Mouse (Mus musculus) CH12.LX (cell line): Measurements from ENCODE around the gene Eri3. TPM values are rescaled to one million over a fixed set of nuclear protein-coding genes. Genes with fewer than 3 reads are reported as not detected.

Experiments
- DNase-seq: peaks from one replicate; pipeline ENCODE4 v3.0.0-alpha.2; 2013; ENCODE audit errors: extremely low read depth
- H3K27ac ChIP-seq: 2 replicates; pipeline ENCODE4 v1.5.1; 2012; ENCODE audit warnings: low read depth, mild to moderate bottlenecking, control low read depth, moderate library complexity; ENCODE audit not compliant: insufficient read depth
- H3K27me3 ChIP-seq: replicated peaks from 2 replicates; pipeline ENCODE3; 2012; ENCODE audit warnings: inconsistent platforms
- H3K36me3 ChIP-seq, 2 experiments: replicated peaks in 1 of 2; 2 replicates each; pipeline versions ENCODE3 to v1.6.1; 2012; ENCODE audit warnings: inconsistent platforms in 1 of 2, low read length in 1 of 2, mild to moderate bottlenecking in 1 of 2, mixed read lengths in 1 of 2, moderate library complexity in 1 of 2; ENCODE audit not compliant: control insufficient read depth in 1 of 2, insufficient read depth in 1 of 2
- H3K4me1 ChIP-seq, 2 experiments: 2 replicates each; pipeline ENCODE4 v1.6.1; 2012; ENCODE audit warnings: inconsistent platforms in 1 of 2, moderate library complexity in 1 of 2; ENCODE audit not compliant: insufficient read depth in 2 of 2, control insufficient read depth in 1 of 2
- H3K4me2 ChIP-seq: 2 replicates; pipeline ENCODE4 v1.6.1; 2012; ENCODE audit warnings: low read depth, mild to moderate bottlenecking, control low read depth; ENCODE audit not compliant: poor library complexity, insufficient read depth, severe bottlenecking
- H3K4me3 ChIP-seq, 3 experiments: fragments of 150-350 bp in 1 of 3; sonication (generic) in 1 of 3; replicated peaks in 1 of 3; 2 replicates each; pipeline versions ENCODE3 to v1.5.1; 2011 to 2012; ENCODE audit warnings: low read depth in 2 of 3, low read length in 2 of 3, mild to moderate bottlenecking in 2 of 3, moderate library complexity in 2 of 3, control low read depth in 1 of 3, improper control_type of control experiment in 1 of 3, inconsistent platforms in 1 of 3, mixed read lengths in 1 of 3; ENCODE audit not compliant: poor library complexity in 1 of 3
- H3K79me2 ChIP-seq: replicated peaks from 2 replicates; pipeline ENCODE4 v1.6.1; 2012; ENCODE audit warnings: mild to moderate bottlenecking, moderate library complexity; ENCODE audit not compliant: control insufficient read depth, poor library complexity, insufficient read depth, severe bottlenecking; ENCODE audit errors: extremely low read depth
- H3K9ac ChIP-seq: 2 replicates; pipeline ENCODE4 v1.6.1; 2012; ENCODE audit warnings: low read depth, mild to moderate bottlenecking, control low read depth, moderate library complexity; ENCODE audit not compliant: insufficient read depth
- H3K9me3 ChIP-seq: replicated peaks from 2 replicates; pipeline ENCODE3; 2012; ENCODE audit warnings: low read length, inconsistent platforms, mixed read lengths
- CHD1 ChIP-seq: IDR thresholded peaks from 2 replicates; pipeline ENCODE4 v1.6.1; 2012; ENCODE audit warnings: low read depth, low read length, improper control_type of control experiment, inconsistent platforms
- CHD2 ChIP-seq: IDR thresholded peaks from 2 replicates; pipeline ENCODE4 v1.6.1; 2011; ENCODE audit warnings: low read length, improper control_type of control experiment
- CTCF ChIP-seq, 2 experiments: IDR thresholded peaks in 1 of 2; conservative IDR thresholded peaks in 1 of 2; 2 replicates each; pipeline ENCODE4 v1.5.1; 2011 to 2012; ENCODE audit warnings: low read depth in 2 of 2, low read length in 2 of 2, improper control_type of control experiment in 1 of 2, inconsistent platforms in 1 of 2, mild to moderate bottlenecking in 1 of 2, moderate library complexity in 1 of 2
- E2F4 ChIP-seq: IDR thresholded peaks from 2 replicates; pipeline ENCODE4 v1.6.1; 2011; ENCODE audit warnings: low read depth, low read length, improper control_type of control experiment; ENCODE audit not compliant: insufficient replicate concordance
- EP300 ChIP-seq: IDR thresholded peaks from 2 replicates; pipeline ENCODE4 v1.6.1; 2011; ENCODE audit warnings: low read length, improper control_type of control experiment
- GABPA ChIP-seq: IDR thresholded peaks from 2 replicates; pipeline ENCODE4 v1.6.1; 2012; ENCODE audit warnings: low read depth, low read length, improper control_type of control experiment, inconsistent platforms; ENCODE audit not compliant: insufficient replicate concordance
- IRF4 ChIP-seq: IDR thresholded peaks from 2 replicates; pipeline ENCODE4 v1.6.1; 2014; ENCODE audit warnings: low read depth, mild to moderate bottlenecking, inconsistent platforms, low read length, improper control_type of control experiment
- JUND ChIP-seq: conservative IDR thresholded peaks from 2 replicates; pipeline ENCODE4 v1.6.1; 2011; ENCODE audit warnings: low read depth, low read length, improper control_type of control experiment
- MAFK ChIP-seq: IDR thresholded peaks from 2 replicates; pipeline ENCODE4 v1.6.1; 2011; ENCODE audit warnings: low read length, improper control_type of control experiment; ENCODE audit not compliant: insufficient replicate concordance
- MAZ ChIP-seq: IDR thresholded peaks from 2 replicates; pipeline ENCODE4 v1.6.1; 2012; ENCODE audit warnings: low read depth, mild to moderate bottlenecking, inconsistent platforms, low read length, improper control_type of control experiment, moderate library complexity
- MEF2A ChIP-seq: IDR thresholded peaks from 2 replicates; pipeline ENCODE4 v1.6.1; 2014; ENCODE audit warnings: low read depth, mild to moderate bottlenecking, inconsistent platforms, low read length, improper control_type of control experiment, borderline replicate concordance
- NRF1 ChIP-seq: IDR thresholded peaks from 2 replicates; pipeline ENCODE4 v1.6.1; 2014; ENCODE audit warnings: low read depth, mild to moderate bottlenecking, inconsistent platforms, low read length, improper control_type of control experiment, moderate library complexity
- POLR2AphosphoS2 ChIP-seq: IDR thresholded peaks from 2 replicates; pipeline ENCODE4 v1.6.1; 2011; ENCODE audit warnings: low read depth, low read length, improper control_type of control experiment
- RAD21 ChIP-seq: IDR thresholded peaks from 2 replicates; pipeline ENCODE4 v1.6.1; 2011; ENCODE audit warnings: low read depth, mild to moderate bottlenecking, low read length, improper control_type of control experiment, moderate library complexity
- RCOR1 ChIP-seq: conservative IDR thresholded peaks from 2 replicates; pipeline ENCODE4 v1.6.1; 2012; ENCODE audit warnings: low read depth, mild to moderate bottlenecking, inconsistent platforms, low read length, improper control_type of control experiment
- SIN3A ChIP-seq: IDR thresholded peaks from 2 replicates; pipeline ENCODE4 v1.6.1; 2012; ENCODE audit warnings: low read length, improper control_type of control experiment, inconsistent platforms
- SMC3 ChIP-seq: IDR thresholded peaks from 2 replicates; pipeline ENCODE4 v1.6.1; 2011; ENCODE audit warnings: low read depth, low read length, improper control_type of control experiment
- TCF12 ChIP-seq: IDR thresholded peaks from 2 replicates; pipeline ENCODE4 v1.6.1; 2014; ENCODE audit warnings: low read depth, mild to moderate bottlenecking, inconsistent platforms, low read length, improper control_type of control experiment
- USF1 ChIP-seq: IDR thresholded peaks from 2 replicates; pipeline ENCODE4 v1.6.1; 2014; ENCODE audit warnings: low read depth, mild to moderate bottlenecking, inconsistent platforms, low read length, improper control_type of control experiment
- USF2 ChIP-seq: conservative IDR thresholded peaks from 2 replicates; pipeline ENCODE4 v1.6.1; 2011; ENCODE audit warnings: low read depth, low read length, improper control_type of control experiment
- ZC3H11A ChIP-seq: IDR thresholded peaks from 2 replicates; pipeline ENCODE4 v1.6.1; 2012; ENCODE audit warnings: low read depth, mild to moderate bottlenecking, inconsistent platforms, low read length, improper control_type of control experiment
- ZMIZ1 ChIP-seq: IDR thresholded peaks from 2 replicates; pipeline ENCODE4 v1.6.1; 2012; ENCODE audit warnings: low read depth, mild to moderate bottlenecking, inconsistent platforms, low read length, improper control_type of control experiment
- dilution Hi-C: fragments of 300-500 bp; cut with MboI; formaldehyde crosslinking; loops from 2 replicates; pipeline ENCODE4 v1.14.3; 2020; ENCODE audit warnings: low sequenced_read_pairs; ENCODE audit not compliant: extremely low pct_unique_long_range_greater_than_20kb, extremely low pct_ligation_motif_present
- in situ Hi-C: fragments of 300-500 bp; cut with MboI; formaldehyde crosslinking; loops from 3 replicates; pipeline ENCODE4 v1.14.3; 2019; ENCODE audit warnings: low sequenced_read_pairs, low pct_ligation_motif_present, low pct_unique_long_range_greater_than_20kb, mixed read lengths
- polyA plus RNA-seq: library from polyadenylated mRNA; unstranded; fragments of >175 nt; gene quantifications from 2 replicates; pipeline ENCODE4 v1.2.1, GENCODE M21; 2012; ENCODE audit warnings: low read depth; ENCODE audit not compliant: insufficient read length
- total RNA-seq, 2 experiments: library from RNA; depleted of rRNA; stranded (reverse); fragments of 300-350 nt in 1 of 2; fragments of >200 nt in 1 of 2; gene quantifications; 2 replicates each; pipeline ENCODE4 v1.2.3; 2012 to 2014

Gene Eri3
- total and polyA plus RNA-seq, 3 experiments, result 31.2 to 38.0 (median 31.9) TPM

DNA sequence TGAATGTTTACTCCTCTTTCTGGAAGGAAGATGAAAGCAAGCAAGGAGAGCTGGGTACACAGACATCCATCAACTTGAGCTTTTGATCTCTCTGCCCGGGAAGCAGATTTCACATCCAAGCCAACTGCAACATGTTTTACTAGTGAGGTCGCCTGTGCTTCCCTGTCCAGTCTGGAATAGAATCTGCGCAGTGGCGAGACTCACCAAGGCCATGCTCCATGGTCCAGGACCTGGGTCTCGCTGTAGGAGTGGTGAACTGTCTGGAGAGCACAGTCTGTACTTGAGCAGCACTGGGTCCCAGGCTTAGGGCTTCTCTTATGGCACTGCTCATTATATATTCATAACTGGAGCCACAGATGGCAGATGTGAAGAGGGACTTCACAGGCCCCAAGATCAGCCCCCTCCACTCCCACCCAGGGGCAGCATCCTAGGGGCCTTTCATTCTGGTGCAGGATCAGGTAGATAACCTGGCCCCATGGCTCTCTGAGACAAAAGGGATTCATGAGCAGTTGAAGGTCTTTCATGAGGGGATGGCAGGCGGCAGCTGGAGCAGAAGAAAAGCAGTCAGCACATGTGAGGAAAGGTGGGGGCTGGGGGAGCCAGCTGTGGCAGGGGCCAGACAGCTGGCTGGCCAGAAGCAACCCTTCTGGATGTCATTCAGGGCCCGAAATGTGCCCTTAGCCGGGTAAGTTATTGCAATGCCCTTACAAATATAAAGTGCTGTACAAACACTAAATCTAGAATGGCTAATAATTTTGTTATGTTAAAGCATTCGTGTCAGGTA lies 22.9 kb upstream of the Eri3 start:
- Histone ChIP-seq H3K4me2 (no peak overlapping the region), H3K36me3 (no peaks in the 10 kb centered on the region), H3K79me2 (no peaks in the 10 kb centered on the region), H3K4me1 (peaks cover 4 to 34% of the 10 kb centered on the region in 2 experiments), H3K9ac (no peak overlapping the region), H3K27ac (no peak overlapping the region), H3K4me3 (no peak overlapping the region), H3K27me3 (peaks cover 3% of the 10 kb centered on the region), H3K9me3 (no peaks in the 10 kb centered on the region)
- in situ Hi-C loops (loop anchor here (10.0 kb wide), 1 partner anchor 203 kb away; no protein-coding TSS in a partner anchor), dilution Hi-C loops (no loop called here)
- no peak for TF ChIP-seq USF1
- no peak for TF ChIP-seq POLR2AphosphoS2
- TF ChIP-seq USF2, result no peak
- no peak for TF ChIP-seq TCF12
- no peak for TF ChIP-seq ZC3H11A
- no peak for TF ChIP-seq ZMIZ1
- TF ChIP-seq CHD2, result no peak
- no peak for TF ChIP-seq RCOR1
- no peak for TF ChIP-seq GABPA
- no peak for TF ChIP-seq JUND
- TF ChIP-seq MAZ, result no peak
- no peak for TF ChIP-seq E2F4
- no peak for TF ChIP-seq EP300
- no peak for TF ChIP-seq MAFK
- no peak for TF ChIP-seq NRF1
- no peak for TF ChIP-seq CHD1
- no peak for TF ChIP-seq MEF2A
- peak; percentile 18 for DNase-seq

- Histone ChIP-seq H3K9me3 (no peaks in the 10 kb centered on the region), H3K27me3 (peaks cover 3% of the 10 kb centered on the region), H3K79me2 (no peaks in the 10 kb centered on the region), H3K36me3 (no peaks in the 10 kb centered on the region), H3K4me3 (no peak overlapping the region), H3K4me2 (no peak overlapping the region), H3K9ac (no peak overlapping the region), H3K27ac (no peak overlapping the region), H3K4me1 (peaks cover 4 to 34% of the 10 kb centered on the region in 2 experiments)
- in situ Hi-C loops, result loop anchor here (10.0 kb wide), 1 partner anchor 203 kb away; no protein-coding TSS in a partner anchor
- TF ChIP-seq RAD21 (peak; percentile 77), MEF2A (no peak), CTCF (conservative IDR thresholded peaks at IDR 0.05 in 1 of 2, IDR thresholded peaks at IDR 0.05 in 1 of 2; ENCODE audit: low read depth in 2 of 2, low read length in 2 of 2) (peak; percentile 44 to 89; a peak in 3 of 4 replicates), ZC3H11A (peak; percentile 38; the same call in 1 of the 2 replicates), IRF4 (peak; percentile 42; the same call in 1 of the 2 replicates), SIN3A (no peak), SMC3 (peak; percentile 92)
- dilution Hi-C loops, result no loop called here
- DNase-seq, result peak; percentile 80
These were observed 22.2 kb upstream of the Eri3 start for GRCm38 (mm10) chr4:117527952-117528351.
